25 mouse cellular contexts compared by ENCODE assay signal in the genomic region with DNA sequence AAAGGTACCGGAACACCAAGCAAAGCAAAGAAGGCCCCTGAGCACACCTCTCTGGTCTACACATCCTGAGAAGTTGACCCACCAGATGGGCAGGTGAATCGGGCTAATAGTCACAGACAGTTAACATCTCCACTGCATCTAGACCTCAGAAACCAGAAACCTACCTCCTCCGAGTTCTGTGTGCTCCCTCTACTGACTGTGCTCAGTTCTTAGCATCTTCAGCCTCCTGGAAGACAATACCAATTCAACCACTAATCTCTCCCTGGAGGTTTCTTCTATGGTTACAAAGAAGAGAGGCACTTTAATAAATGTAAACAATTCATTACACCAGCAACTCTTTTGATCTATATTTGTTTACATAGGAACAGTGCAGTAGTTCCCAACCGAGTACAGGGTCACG. TPM values are rescaled to one million over a fixed set of nuclear protein-coding genes. Genes with fewer than 3 reads are reported as not detected.
A peak's percentile ranks its signal among the peaks of the same experiment; 100 is the strongest.
DNase-seq lines count a peak whose midpoint lies in the region; ATAC-seq and TF ChIP-seq lines count a peak whose summit lies in the region.
"Had no signal": no experiment of that assay in that cellular context is flagged by ENCODE, and none has a peak within 500 bp of the region (broad histone marks: within the 10 kb centered on the region; RNA-seq: fewer than 3 reads in every experiment).

No protein-coding gene starts in this region.

- TF ChIP-seq CTCF in hindbrain, postnatal 0 days (IDR thresholded peaks at IDR 0.05; ENCODE audit: low read depth): peak; percentile 42; the same call in 1 of the 2 replicates

- WGBS in midbrain, embryonic 13.5 days: 78% methylated on average over 5 of the region's 5 CpGs
- 81% methylated on average over 5 of the region's 5 CpGs for WGBS in midbrain, embryonic 11.5 days
- 75% methylated on average over 5 of the region's 5 CpGs for WGBS in hindbrain, postnatal 0 days

- H3K4me1 ChIP-seq in midbrain, embryonic 13.5 days (replicated peaks): peaks cover 34% of the 10 kb centered on the region
- peaks cover 4% of the 10 kb centered on the region; the same call in 1 of the 2 replicates for H3K4me1 ChIP-seq in midbrain, embryonic 11.5 days (ENCODE audit: control insufficient read depth, insufficient read depth, low read length)
- H3K4me1 ChIP-seq in hindbrain, postnatal 0 days (ENCODE audit: insufficient read depth, low read length): peaks cover 21% of the 10 kb centered on the region; the same call in 1 of the 2 replicates
- H3K4me1 ChIP-seq: liver, embryonic 13.5 days had no signal

- no peaks in the 10 kb centered on the region for H3K9me3 ChIP-seq in midbrain, embryonic 13.5 days
- H3K9me3 ChIP-seq in midbrain, embryonic 11.5 days (ENCODE audit: control insufficient read depth, low read length): no peaks in the 10 kb centered on the region
- no peaks in the 10 kb centered on the region for H3K9me3 ChIP-seq in hindbrain, postnatal 0 days (ENCODE audit: low read length)
- H3K9me3 ChIP-seq: embryonic facial prominence, embryonic 15.5 days; heart, embryonic 15.5 days; limb, embryonic 13.5 days had no signal

- H3K36me3 ChIP-seq in midbrain, embryonic 13.5 days: no peaks in the 10 kb centered on the region
- H3K36me3 ChIP-seq in midbrain, embryonic 11.5 days (ENCODE audit: control insufficient read depth, insufficient read depth, low read length): no peaks in the 10 kb centered on the region
- no peaks in the 10 kb centered on the region for H3K36me3 ChIP-seq in hindbrain, postnatal 0 days (ENCODE audit: insufficient read depth, low read length)
- H3K36me3 ChIP-seq: embryonic facial prominence, embryonic 15.5 days; heart, embryonic 15.5 days; limb, embryonic 13.5 days; liver, embryonic 13.5 days had no signal

- no peak for DNase-seq in frontal cortex, postnatal 36 days (ENCODE audit: low spot score in 2 of 2)
- DNase-seq in midbrain, embryonic 11.5 days (ENCODE audit: low spot score, missing footprints): no peak
- no peak for DNase-seq in hindbrain, postnatal 0 days (ENCODE audit: low spot score)
- no peak for DNase-seq in gastrocnemius, postnatal 25 days
- no peak for DNase-seq in urinary bladder, postnatal 10 days (ENCODE audit: low spot score)
- DNase-seq: adrenal gland, postnatal 25 days; cerebellum, adult 11-12 months; cerebellum, postnatal 14 days; embryo, embryonic 11 days; gastrocnemius, postnatal 10 days; heart, adult 2 months; heart, postnatal 4 days; kidney, postnatal 36 days; liver, embryonic 13.5 days; lung, embryonic 14.5 days; lung, postnatal 36 days; thymus, postnatal 36 days had no signal

- peaks cover 7% of the 10 kb centered on the region; the same call in 1 of the 2 replicates for H3K27me3 ChIP-seq in midbrain, embryonic 13.5 days
- peaks cover 15% of the 10 kb centered on the region for H3K27me3 ChIP-seq in midbrain, embryonic 11.5 days (ENCODE audit: control insufficient read depth, insufficient read depth, low read length)
- no peaks in the 10 kb centered on the region for H3K27me3 ChIP-seq in hindbrain, postnatal 0 days (ENCODE audit: insufficient read depth, low read length)
- H3K27me3 ChIP-seq: CH12.LX had no signal

- no peak overlapping the region for H3K9ac ChIP-seq in midbrain, embryonic 13.5 days (replicated peaks)
- H3K9ac ChIP-seq in midbrain, embryonic 11.5 days (ENCODE audit: low read length): no peak overlapping the region
- H3K9ac ChIP-seq in hindbrain, postnatal 0 days (replicated peaks; ENCODE audit: low read length): no peak overlapping the region
- H3K9ac ChIP-seq: embryonic facial prominence, embryonic 15.5 days; heart, embryonic 15.5 days; limb, embryonic 13.5 days; liver, embryonic 13.5 days; lung, embryonic 14.5 days had no signal

- H3K4me3 ChIP-seq in midbrain, embryonic 13.5 days (replicated peaks): no peak overlapping the region
- no peak overlapping the region for H3K4me3 ChIP-seq in midbrain, embryonic 11.5 days (ENCODE audit: low read depth, low read length)
- peak overlapping the region; percentile 15 for H3K4me3 ChIP-seq in hindbrain, postnatal 0 days (ENCODE audit: low read length)
- H3K4me3 ChIP-seq: embryonic facial prominence, embryonic 15.5 days; heart, adult 2 months; heart, embryonic 15.5 days; limb, embryonic 13.5 days; liver, embryonic 13.5 days had no signal

- ATAC-seq in frontal cortex, adult (ENCODE audit: low TSS enrichment): peak; percentile 46
- ATAC-seq in midbrain, embryonic 13.5 days: no peak
- ATAC-seq in midbrain, embryonic 11.5 days (ENCODE audit: low FRiP score): no peak
- no peak for ATAC-seq in hindbrain, postnatal 0 days
- ATAC-seq: intestine, embryonic 16.5 days had no signal

- H3K27ac ChIP-seq in midbrain, embryonic 13.5 days: no peak overlapping the region
- H3K27ac ChIP-seq in midbrain, embryonic 11.5 days (ENCODE audit: low read depth, low read length): no peak overlapping the region
- H3K27ac ChIP-seq in hindbrain, postnatal 0 days: no peak overlapping the region
- H3K27ac ChIP-seq: embryonic facial prominence, embryonic 15.5 days; heart, adult 2 months; heart, embryonic 15.5 days; limb, embryonic 13.5 days; liver, embryonic 13.5 days had no signal

- H3K4me2 ChIP-seq in midbrain, embryonic 13.5 days (replicated peaks): peak overlapping the region; percentile 84
- no peak overlapping the region for H3K4me2 ChIP-seq in midbrain, embryonic 11.5 days
- peak overlapping the region; percentile 72 for H3K4me2 ChIP-seq in hindbrain, postnatal 0 days (ENCODE audit: low read depth, low read length)
- H3K4me2 ChIP-seq: embryonic facial prominence, embryonic 15.5 days; heart, embryonic 15.5 days; limb, embryonic 13.5 days; liver, embryonic 13.5 days; lung, embryonic 14.5 days had no signal

RNA-seq across cellular contexts. Expression of a gene that starts 6.0 kb away (rescaled TPM):
- 40.1 and 43.2 TPM in 2 replicates for polyA plus RNA-seq in midbrain, embryonic 13.5 days (2015; fragmentation: Nextera tagmentation; extraction: Ambion mirVana)
- 1.2 and 1.8 TPM in 2 replicates for polyA plus RNA-seq in midbrain, embryonic 11.5 days (2014; fragmentation: Nextera tagmentation; extraction: Ambion mirVana)
- total RNA-seq in hindbrain, postnatal 0 days (2014; rRNA removed): 45.8 and 55.1 TPM in 2 replicates
- 56.3 and 67.0 TPM in 2 replicates for polyA plus RNA-seq in hindbrain, postnatal 0 days (2015; fragmentation: Nextera tagmentation; extraction: Ambion mirVana)
- under 1 TPM; 0.03 to 0.16 TPM for total RNA-seq in gastrocnemius, postnatal 25 days (2021)
- total RNA-seq: CH12.LX; heart, adult 2 months; MEL had no signal
- polyA plus RNA-seq: intestine, embryonic 16.5 days had no signal

Comparison
In these comparisons a context has a peak if more than half of its experiments do, and no peak if none do; other contexts are left out.
1. RNA of a gene that starts 6.0 kb away (polyA plus RNA-seq): 56.3 to 67.0 TPM in hindbrain, postnatal 0 days and 40.1 to 43.2 TPM in midbrain, embryonic 13.5 days; 1.2 to 1.8 TPM in midbrain, embryonic 11.5 days; every median in the first group is over 10 times any median in the second.